Mouse (Mus musculus) E14TG2a.4 (cell line): ENCODE measurements around the gene Shb.

Experiments used
- CTCF ChIP-seq: conservative IDR thresholded peaks from 2 replicates; pipeline ENCODE4 v1.5.1; 2014; ENCODE audit warnings: low read length
- NANOG ChIP-seq: IDR thresholded peaks from 2 replicates; pipeline ENCODE4 v1.6.1; 2014; ENCODE audit warnings: borderline replicate concordance, low read length, mixed read lengths

DNA sequence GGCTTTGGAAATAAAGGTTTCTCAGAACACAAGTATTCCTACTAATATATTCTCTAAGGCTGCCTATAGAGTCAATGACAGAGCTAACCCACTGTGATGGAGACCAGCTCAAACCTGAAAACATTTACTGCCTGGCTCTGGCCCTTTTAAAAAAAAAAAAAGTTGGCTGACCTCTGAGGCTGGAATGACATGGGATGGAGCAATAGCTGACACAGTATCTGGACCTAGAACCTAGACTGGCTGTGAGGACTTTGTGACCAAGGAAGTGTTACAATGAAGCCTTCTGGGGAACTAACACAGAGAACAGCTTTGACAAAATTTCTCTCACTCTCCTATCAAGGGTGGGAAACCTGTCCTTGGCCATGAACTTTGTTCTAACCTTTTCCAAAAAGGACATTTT, 9.3 kb downstream of the Shb start:
- TF ChIP-seq CTCF: no peak
- no peak for TF ChIP-seq NANOG
